Mouse (Mus musculus): ENCODE data around the gene Olfr1015. TPM values are rescaled to one million over a fixed set of nuclear protein-coding genes. Genes with fewer than 3 reads are reported as not detected.

The Olfr1015 gene
- polyA plus RNA-seq (2021), result not detected

DNA sequence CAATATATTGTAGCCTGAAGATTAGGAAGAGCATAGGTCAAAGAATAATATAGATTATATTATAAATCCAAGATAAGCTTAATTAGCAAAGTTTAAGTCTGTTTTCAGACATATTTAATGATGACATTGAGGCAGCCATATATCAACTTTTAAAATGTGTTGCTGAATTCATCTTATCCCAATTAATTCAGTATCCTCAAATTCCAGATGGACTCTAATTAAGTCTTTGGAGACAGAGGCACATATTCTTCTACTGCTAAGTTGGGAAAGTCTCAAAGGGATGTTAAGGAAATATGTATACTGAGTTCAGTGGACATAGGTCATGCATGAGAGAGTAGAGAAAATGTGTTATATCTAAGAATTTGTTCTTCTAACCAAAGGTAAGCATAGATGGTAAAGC lies at the start of gene Olfr1015:
Olfr1015 (plus strand) TSS at position 301 of the 400 bp plus-strand sequence.
- ATAC-seq (no peak), DNase-seq (ENCODE audit: low read depth, low spot score) (no peak)
- no peak for TF ChIP-seq CTCF (IDR thresholded peaks at IDR 0.05)
- no peaks in the 10 kb centered on the region for H3K27me3 ChIP-seq
- in situ Hi-C loops (cut with MboI; ENCODE audit: low pct_unique_long_range_greater_than_20kb), result no loop called here
- POLR2A ChIA-PET, result no interaction called here
- CTCF ChIA-PET, result no interaction called here

DNA sequence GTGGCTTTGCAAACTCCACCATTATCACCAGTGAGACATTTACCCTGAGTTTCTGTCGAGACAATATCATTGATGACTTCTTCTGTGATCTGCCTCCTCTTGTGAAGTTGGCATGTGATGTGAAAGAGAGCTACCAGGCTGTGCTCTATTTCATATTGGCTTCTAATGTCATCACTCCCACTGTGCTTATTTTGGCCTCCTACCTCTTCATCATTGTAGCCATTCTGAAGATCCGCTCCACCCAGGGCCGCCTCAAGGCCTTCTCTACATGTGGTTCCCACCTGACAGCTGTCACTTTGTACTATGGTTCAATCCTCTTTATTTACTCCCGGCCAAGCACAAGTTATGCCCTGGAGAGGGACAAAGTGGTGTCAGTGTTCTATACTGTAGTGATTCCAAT lies 28.0 kb upstream of the Olfr1015 start:
- H3K27me3 ChIP-seq, result no peaks in the 10 kb centered on the region
- ATAC-seq (no peak), DNase-seq (ENCODE audit: low read depth, low spot score) (no peak)
- CTCF ChIA-PET, result no interaction called here
- POLR2A ChIA-PET, result no interaction called here
- in situ Hi-C loops (cut with MboI; ENCODE audit: low pct_unique_long_range_greater_than_20kb), result no loop called here
- TF ChIP-seq CTCF (IDR thresholded peaks at IDR 0.05), result no peak

DNA sequence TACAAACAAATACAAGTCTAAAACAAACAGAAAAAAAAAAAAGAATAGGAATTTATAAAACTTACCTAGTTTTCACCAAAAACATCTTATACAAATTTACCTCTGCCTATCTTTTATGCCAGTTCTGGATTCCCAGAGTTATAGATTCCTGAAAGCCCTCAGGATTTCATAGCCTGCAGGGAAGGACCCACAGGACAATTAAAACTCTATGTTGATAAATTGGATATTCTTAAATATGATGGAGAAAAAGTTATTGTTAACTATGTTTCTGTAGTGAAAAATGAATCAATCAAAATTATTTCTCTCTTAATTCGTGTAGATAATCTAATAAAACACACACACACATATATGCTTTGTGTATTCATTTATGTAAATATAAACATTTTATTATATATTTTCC lies 19.2 kb upstream of the Olfr1015 start, which contains the start of gene Olfr1012:
Olfr1012 (minus strand) TSS at position 101 of the 400 bp plus-strand sequence.
- TF ChIP-seq CTCF (IDR thresholded peaks at IDR 0.05), result no peak
- ATAC-seq (no peak), DNase-seq (ENCODE audit: low read depth, low spot score) (no peak)
- H3K27me3 ChIP-seq, result no peaks in the 10 kb centered on the region
- in situ Hi-C loops (cut with MboI; ENCODE audit: low pct_unique_long_range_greater_than_20kb), result no loop called here
- ChIA-PET POLR2A (no interaction called here), CTCF (no interaction called here)

DNA sequence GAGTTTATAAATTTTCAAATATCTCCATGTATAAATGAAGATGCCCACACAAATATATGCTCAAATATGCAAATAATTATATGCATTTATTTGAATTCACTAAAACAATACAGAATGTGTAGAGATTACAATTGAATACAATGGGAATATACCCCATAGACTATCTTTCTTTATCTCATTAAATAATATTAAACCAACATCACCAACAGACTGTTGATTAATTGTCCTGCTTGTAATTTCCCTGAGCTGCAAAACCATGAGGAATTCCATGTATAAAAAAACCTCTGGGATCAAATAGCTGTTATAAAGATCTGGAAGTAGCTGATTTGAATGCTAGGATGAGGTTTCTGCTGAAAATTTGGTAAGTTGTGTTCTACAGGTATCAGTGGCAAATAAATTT lies 15.0 kb upstream of the Olfr1015 start, which contains the start of gene Olfr1013:
Olfr1013 (plus strand) TSS at position 301 of the 400 bp plus-strand sequence.
- CTCF ChIA-PET, result no interaction called here

DNA sequence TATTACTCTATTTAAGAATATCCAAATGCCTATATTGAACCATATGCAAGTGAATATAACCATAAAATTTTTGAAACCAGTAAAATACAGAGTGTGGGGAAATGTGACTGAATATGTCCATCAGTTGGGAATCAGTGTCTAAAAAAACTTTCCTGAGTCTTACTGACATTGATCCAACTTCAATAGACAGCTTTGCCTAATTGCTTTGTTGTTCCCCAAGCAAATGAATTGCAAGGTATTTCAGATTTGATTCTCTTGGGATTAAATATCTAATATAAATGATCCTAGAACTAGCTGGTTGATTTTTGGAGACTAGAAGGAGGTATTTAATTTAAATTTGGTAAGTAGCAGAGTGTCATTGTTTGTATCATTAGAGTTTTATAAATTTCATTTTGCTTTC lies 9.4 kb upstream of the Olfr1015 start, which contains the start of gene Olfr1014:
Olfr1014 (plus strand) TSS at position 301 of the 400 bp plus-strand sequence.
- DNase-seq (ENCODE audit: low read depth, low spot score) (no peak), ATAC-seq (no peak)
- in situ Hi-C loops (cut with MboI; ENCODE audit: low pct_unique_long_range_greater_than_20kb), result no loop called here
- TF ChIP-seq CTCF (IDR thresholded peaks at IDR 0.05), result no peak
- H3K27me3 ChIP-seq, result no peaks in the 10 kb centered on the region
- POLR2A ChIA-PET, result no interaction called here
- CTCF ChIA-PET, result no interaction called here

More for the DNA sequence above, 15.0 kb upstream of the Olfr1015 start, which contains the start of gene Olfr1013:
- DNase-seq (ENCODE audit: low read depth, low spot score) (no peak), ATAC-seq (no peak)
- POLR2A ChIA-PET, result no interaction called here
- in situ Hi-C loops (cut with MboI; ENCODE audit: low pct_unique_long_range_greater_than_20kb), result no loop called here
- H3K27me3 ChIP-seq, result no peaks in the 10 kb centered on the region
- no peak for TF ChIP-seq CTCF (IDR thresholded peaks at IDR 0.05)

DNA sequence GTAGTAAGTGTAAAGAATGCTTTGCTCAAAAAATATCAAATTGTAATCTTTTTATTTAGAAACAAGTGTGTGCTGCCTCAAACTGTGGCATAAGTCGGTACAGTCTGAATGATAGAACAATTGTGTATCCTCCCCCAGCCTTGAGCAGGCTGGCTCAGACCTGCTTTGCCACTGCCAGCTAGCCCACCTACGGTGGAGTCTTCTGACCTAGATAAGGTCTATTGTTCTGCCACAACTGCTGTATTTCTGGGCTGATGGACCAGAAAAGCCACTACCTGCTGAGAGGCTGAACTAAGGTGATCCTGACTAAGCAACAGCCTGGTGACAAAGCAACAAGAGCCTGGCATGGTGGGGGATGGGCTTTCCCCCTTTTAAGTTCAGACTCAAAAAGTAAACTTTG lies 10.5 kb downstream of the Olfr1015 start:
- no peak for DNase-seq (ENCODE audit: low read depth, low spot score)
- no peaks in the 10 kb centered on the region for H3K27me3 ChIP-seq
- ChIA-PET CTCF (no interaction called here), POLR2A (no interaction called here)
- in situ Hi-C loops (cut with MboI; ENCODE audit: low pct_unique_long_range_greater_than_20kb), result no loop called here
- no peak for TF ChIP-seq CTCF (IDR thresholded peaks at IDR 0.05)
- ATAC-seq, result no peak

DNA sequence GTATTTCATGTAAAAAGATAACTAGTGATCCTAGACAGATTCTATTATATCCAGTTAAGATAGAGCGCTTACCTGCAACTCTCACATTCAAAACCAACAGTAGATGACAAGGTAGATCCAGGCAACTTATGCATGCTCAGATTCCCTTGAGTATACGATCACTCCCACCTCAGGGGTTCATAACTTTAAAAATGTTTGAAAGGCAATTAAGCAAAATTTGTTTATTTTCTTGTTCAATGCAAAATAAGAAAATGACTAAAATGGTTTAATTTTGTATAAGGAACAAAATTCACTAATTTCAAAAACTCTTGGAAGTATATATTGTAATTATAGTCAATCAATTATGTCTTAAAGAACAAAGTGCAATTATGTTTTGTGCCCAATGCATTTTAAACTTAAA lies 20.6 kb downstream of the Olfr1015 start, which contains the start of gene Olfr1016:
Olfr1016 (minus strand) TSS at position 101 of the 400 bp plus-strand sequence.
- CTCF ChIA-PET, result no interaction called here
- in situ Hi-C loops (cut with MboI; ENCODE audit: low pct_unique_long_range_greater_than_20kb), result no loop called here

DNA sequence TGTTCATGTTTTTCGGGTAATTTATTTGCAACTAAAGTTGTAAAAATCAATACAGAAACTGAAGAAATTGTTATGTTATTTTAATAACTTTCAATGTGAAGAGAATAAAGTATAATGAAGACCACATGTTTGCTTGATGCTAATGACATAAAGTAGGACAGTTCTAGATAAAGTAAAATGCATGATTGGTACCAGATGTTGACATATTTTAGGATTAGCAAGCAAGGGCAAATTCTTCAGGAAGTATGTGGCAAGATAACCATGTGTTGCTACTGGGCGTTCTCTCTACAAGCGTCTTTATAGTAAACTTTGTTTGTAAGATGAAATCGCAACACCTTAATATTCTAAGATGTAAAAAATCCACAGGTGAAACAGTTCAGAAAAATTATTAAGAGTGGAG lies 22.7 kb downstream of the Olfr1015 start:
- DNase-seq (ENCODE audit: low read depth, low spot score) (no peak), ATAC-seq (no peak)
- ChIA-PET POLR2A (no interaction called here), CTCF (no interaction called here)
- in situ Hi-C loops (cut with MboI; ENCODE audit: low pct_unique_long_range_greater_than_20kb), result no loop called here
- no peaks in the 10 kb centered on the region for H3K27me3 ChIP-seq
- no peak for TF ChIP-seq CTCF (IDR thresholded peaks at IDR 0.05)

More for the DNA sequence above, 20.6 kb downstream of the Olfr1015 start, which contains the start of gene Olfr1016:
- no peak for TF ChIP-seq CTCF (IDR thresholded peaks at IDR 0.05)
- no peaks in the 10 kb centered on the region for H3K27me3 ChIP-seq
- ATAC-seq, result no peak
- no peak for DNase-seq (ENCODE audit: low read depth, low spot score)
- POLR2A ChIA-PET, result no interaction called here

DNA sequence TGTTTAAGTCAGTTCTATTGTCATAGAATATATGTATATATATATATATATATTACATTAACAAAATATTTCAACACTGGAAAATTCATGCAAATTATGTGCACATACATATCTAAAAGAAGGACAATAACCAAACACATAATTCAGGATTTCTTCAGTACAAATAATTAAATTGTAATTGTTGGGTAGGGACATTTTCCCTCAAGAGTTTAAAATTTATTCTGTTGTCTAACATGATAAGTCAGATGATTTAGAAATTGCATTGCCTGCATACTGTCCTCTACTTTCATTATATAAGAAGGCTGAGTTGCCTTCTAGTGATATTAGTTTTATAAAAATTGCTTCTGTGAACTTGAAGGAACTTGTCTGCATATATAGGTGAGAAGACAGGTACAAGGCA lies 36.4 kb downstream of the Olfr1015 start, which contains the start of gene Olfr1018:
Olfr1018 (plus strand) TSS at position 301 of the 400 bp plus-strand sequence.
- ChIA-PET POLR2A (no interaction called here), CTCF (no interaction called here)
- no peak for DNase-seq (ENCODE audit: low read depth, low spot score)
- no peak for ATAC-seq
- in situ Hi-C loops (cut with MboI; ENCODE audit: low pct_unique_long_range_greater_than_20kb), result no loop called here
- H3K27me3 ChIP-seq, result no peaks in the 10 kb centered on the region
- no peak for TF ChIP-seq CTCF (IDR thresholded peaks at IDR 0.05)

Other genes with a start within 250 kb of the Olfr1015 start
- not detected for gene Olfr996, start 202.8 kb upstream of the Olfr1015 start, polyA plus RNA-seq (2021)
- not detected for gene Olfr998, start 193.1 kb upstream of the Olfr1015 start, polyA plus RNA-seq (2021)
- gene Olfr1000, start 170.1 kb upstream of the Olfr1015 start, polyA plus RNA-seq (2021), result not detected
- not detected for gene Olfr1002, start 131.3 kb upstream of the Olfr1015 start, polyA plus RNA-seq (2021)
- not detected for gene Olfr154, start 117.6 kb upstream of the Olfr1015 start, polyA plus RNA-seq (2021)
- not detected for gene Olfr1006, start 103.2 kb upstream of the Olfr1015 start, polyA plus RNA-seq (2021)
- not detected for gene Olfr1008, start 92.6 kb upstream of the Olfr1015 start, polyA plus RNA-seq (2021)
- not detected for gene Olfr1009, start 66.6 kb upstream of the Olfr1015 start, polyA plus RNA-seq (2021)
- not detected for gene Olfr1012, start 19.3 kb upstream of the Olfr1015 start, polyA plus RNA-seq (2021)
- gene Olfr1013, start 14.9 kb upstream of the Olfr1015 start, polyA plus RNA-seq (2021), result not detected
- not detected for gene Olfr1014, start 9.3 kb upstream of the Olfr1015 start, polyA plus RNA-seq (2021)
- not detected for gene Olfr1016, start 20.5 kb downstream of the Olfr1015 start, polyA plus RNA-seq (2021)
- gene Olfr1018, start 36.5 kb downstream of the Olfr1015 start, polyA plus RNA-seq (2021), result not detected
- gene Olfr1019, start 63.5 kb downstream of the Olfr1015 start, polyA plus RNA-seq (2021), result not detected
- gene Olfr1020, start 65.0 kb downstream of the Olfr1015 start, polyA plus RNA-seq (2021), result not detected
- gene Olfr1022, start 86.6 kb downstream of the Olfr1015 start, polyA plus RNA-seq (2021), result not detected
- not detected for gene Olfr1023, start 103.6 kb downstream of the Olfr1015 start, polyA plus RNA-seq (2021)
- gene Olfr1024, start 123.0 kb downstream of the Olfr1015 start, polyA plus RNA-seq (2021), result not detected
- not detected for gene Olfr1025-ps1, start 133.2 kb downstream of the Olfr1015 start, polyA plus RNA-seq (2021)
- not detected for gene Olfr1026, start 139.5 kb downstream of the Olfr1015 start, polyA plus RNA-seq (2021)
- gene Olfr1028, start 168.4 kb downstream of the Olfr1015 start, polyA plus RNA-seq (2021), result not detected
- gene Olfr1029, start 191.9 kb downstream of the Olfr1015 start, polyA plus RNA-seq (2021), result not detected
- not detected for gene Olfr1030, start 197.3 kb downstream of the Olfr1015 start, polyA plus RNA-seq (2021)
- not detected for gene Olfr1031, start 208.3 kb downstream of the Olfr1015 start, polyA plus RNA-seq (2021)
- gene Olfr1032, start 223.5 kb downstream of the Olfr1015 start, polyA plus RNA-seq (2021), result not detected
- not detected for gene Olfr1033, start 238.6 kb downstream of the Olfr1015 start, polyA plus RNA-seq (2021)